Mouse (Mus musculus) stomach, embryonic 14.5 days (tissue): Measurements from ENCODE around the gene Gas7. TPM values are rescaled to one million over a fixed set of nuclear protein-coding genes. Genes with fewer than 3 reads are reported as not detected.

Source experiments
- ATAC-seq: fragments of 200-750 bp; cut with Nextera tagmentation; 2 replicates; pipeline ENCODE4 v1.8.0; 2017; ENCODE audit warnings: low read depth, moderate TSS enrichment; ENCODE audit not compliant: insufficient number of reproducible peaks, insufficient read depth, low FRiP score
- H3K27ac ChIP-seq: fragments of 300-500 bp; sonication (generic); 2 replicates; pipeline ENCODE4 v1.5.1; 2014; ENCODE audit warnings: mild to moderate bottlenecking, low read length, moderate library complexity, mixed read lengths
- H3K27me3 ChIP-seq: fragments of 300-500 bp; sonication (generic); 2 replicates; pipeline ENCODE4 v1.6.1; 2014; ENCODE audit warnings: low read length, control low read depth, mixed read lengths; ENCODE audit not compliant: control insufficient read depth, insufficient read depth
- H3K36me3 ChIP-seq: fragments of 300-500 bp; sonication (generic); 2 replicates; pipeline ENCODE4 v1.6.1; 2014; ENCODE audit warnings: mild to moderate bottlenecking, control low read depth, low read length, moderate library complexity, mixed read lengths; ENCODE audit not compliant: control insufficient read depth, insufficient read depth
- H3K4me1 ChIP-seq: fragments of 300-500 bp; sonication (generic); 2 replicates; pipeline ENCODE4 v1.6.1; 2014; ENCODE audit warnings: low read length, control low read depth, mixed read lengths; ENCODE audit not compliant: control insufficient read depth, insufficient read depth
- H3K4me2 ChIP-seq: fragments of 300-500 bp; sonication (generic); replicated peaks from 2 replicates; pipeline ENCODE4 v1.6.1; 2014; ENCODE audit warnings: low read depth, low read length, control low read depth
- H3K4me3 ChIP-seq: fragments of 300-500 bp; sonication (generic); 2 replicates; pipeline ENCODE4 v1.5.1; 2014; ENCODE audit warnings: low read depth, low read length, control low read depth
- H3K9ac ChIP-seq: fragments of 300-500 bp; sonication (generic); replicated peaks from 2 replicates; pipeline ENCODE4 v1.6.1; 2014; ENCODE audit warnings: low read depth, mild to moderate bottlenecking, control low read depth, low read length, moderate library complexity, mixed read lengths
- H3K9me3 ChIP-seq: fragments of 300-500 bp; sonication (generic); 2 replicates; pipeline ENCODE4 v1.6.1; 2016; ENCODE audit warnings: low read depth, low read length, control low read depth; ENCODE audit not compliant: control insufficient read depth
- WGBS: fragments of 180-500 bp; shearing (Covaris S2); extraction: QIAGEN DNeasy Blood & Tissue Kit; methylation state at CpG from one replicate; pipeline ENCODE4 v1.1.7; 2014; 5-methylcytosine and 5-hydroxymethylcytosine counted together
- polyA plus RNA-seq: library from polyadenylated mRNA; unstranded; fragments of >200 nt; fragmentation: Nextera tagmentation; extraction: Ambion mirVana; gene quantifications from 2 replicates; pipeline ENCODE4 v1.2.1, GENCODE M21; 2014

Gas7 gene
- polyA plus RNA-seq, 1 experiment from 2014 or later: 15.6 TPM

GRCm38 (mm10) chr11:67727095-67727494, 271.9 kb downstream of the Gas7 start:
- 66% methylated on average over 6 of the region's 6 CpGs for WGBS

GRCm38 (mm10) chr11:67728726-67729125, 273.5 kb downstream of the Gas7 start:
- Histone ChIP-seq H3K4me3 (no peak overlapping the region), H3K4me1 (no peaks in the 10 kb centered on the region), H3K9ac (no peak overlapping the region), H3K27me3 (no peaks in the 10 kb centered on the region), H3K36me3 (no peaks in the 10 kb centered on the region), H3K4me2 (no peak overlapping the region), H3K27ac (no peak overlapping the region), H3K9me3 (no peaks in the 10 kb centered on the region)
- ATAC-seq: no peak

More at GRCm38 (mm10) chr11:67727095-67727494, 271.9 kb downstream of the Gas7 start:
- Histone ChIP-seq H3K9ac (no peak overlapping the region), H3K4me3 (no peak overlapping the region), H3K36me3 (no peaks in the 10 kb centered on the region), H3K27me3 (no peaks in the 10 kb centered on the region), H3K27ac (no peak overlapping the region), H3K4me2 (no peak overlapping the region), H3K9me3 (no peaks in the 10 kb centered on the region), H3K4me1 (no peaks in the 10 kb centered on the region)
- ATAC-seq: no peak

GRCm38 (mm10) chr11:67731056-67731455, 275.8 kb downstream of the Gas7 start:
- H3K36me3 ChIP-seq: no peaks in the 10 kb centered on the region
- no peaks in the 10 kb centered on the region for H3K27me3 ChIP-seq
- H3K27ac ChIP-seq: no peak overlapping the region
- H3K4me1 ChIP-seq: no peaks in the 10 kb centered on the region
- no peak overlapping the region for H3K4me2 ChIP-seq
- no peak for ATAC-seq
- no peaks in the 10 kb centered on the region for H3K9me3 ChIP-seq
- no peak overlapping the region for H3K9ac ChIP-seq
- 100% methylated on average over 2 of the region's 2 CpGs for WGBS
- no peak overlapping the region for H3K4me3 ChIP-seq

- no peak overlapping the region for H3K4me2 ChIP-seq
- 69% methylated on average over 1 of the region's 1 CpGs for WGBS
Measured at GRCm38 (mm10) chr11:67733726-67734125, 278.5 kb downstream of the Gas7 start.

GRCm38 (mm10) chr11:67734597-67734996, 279.4 kb downstream of the Gas7 start:
- H3K4me3 ChIP-seq: no peak overlapping the region
- 50% methylated on average over 3 of the region's 3 CpGs for WGBS
- no peak for ATAC-seq
- H3K27me3 ChIP-seq: no peaks in the 10 kb centered on the region
- no peaks in the 10 kb centered on the region for H3K9me3 ChIP-seq
- no peak overlapping the region for H3K27ac ChIP-seq
- H3K4me1 ChIP-seq: no peaks in the 10 kb centered on the region
- no peaks in the 10 kb centered on the region for H3K36me3 ChIP-seq
- H3K9ac ChIP-seq: no peak overlapping the region
- no peak overlapping the region for H3K4me2 ChIP-seq

More at GRCm38 (mm10) chr11:67733726-67734125, 278.5 kb downstream of the Gas7 start:
- Histone ChIP-seq H3K9ac (no peak overlapping the region), H3K27me3 (no peaks in the 10 kb centered on the region), H3K27ac (no peak overlapping the region), H3K36me3 (no peaks in the 10 kb centered on the region), H3K9me3 (no peaks in the 10 kb centered on the region), H3K4me1 (no peaks in the 10 kb centered on the region), H3K4me3 (no peak overlapping the region)
- ATAC-seq: no peak

- H3K9ac ChIP-seq: no peak overlapping the region
- H3K27ac ChIP-seq: no peak overlapping the region
- H3K9me3 ChIP-seq: no peaks in the 10 kb centered on the region
- 76% methylated on average over 6 of the region's 6 CpGs for WGBS
- H3K4me3 ChIP-seq: no peak overlapping the region
- no peak overlapping the region for H3K4me2 ChIP-seq
- ATAC-seq: no peak
- no peaks in the 10 kb centered on the region for H3K36me3 ChIP-seq
- no peaks in the 10 kb centered on the region for H3K4me1 ChIP-seq
- H3K27me3 ChIP-seq: no peaks in the 10 kb centered on the region
Measured at GRCm38 (mm10) chr11:67738345-67738744, 283.1 kb downstream of the Gas7 start.

Other genes with a start within 250 kb of the Gas7 start
- gene Myh4, start 217.4 kb upstream of the Gas7 start, polyA plus RNA-seq: 0.04 TPM in 1 of 2 replicates, not detected in the other
- 0.38 and 0.70 TPM in 2 replicates for gene Myh8, start 178.3 kb upstream of the Gas7 start, polyA plus RNA-seq
- gene Myh13, start 133.8 kb upstream of the Gas7 start, polyA plus RNA-seq: 0.27 TPM in 1 of 2 replicates, not detected in the other
- gene Rcvrn, start 239.9 kb downstream of the Gas7 start, polyA plus RNA-seq: not detected in 2 replicates